Mouse (Mus musculus) neural tube, embryonic 13.5 days (tissue): Measurements from ENCODE around the gene Cdk8. TPM values are rescaled to one million over a fixed set of nuclear protein-coding genes. Genes with fewer than 3 reads are reported as not detected.

Experiments
- ATAC-seq: fragments of 200-750 bp; cut with Nextera tagmentation; 2 replicates; pipeline ENCODE4 v1.8.0; 2017; ENCODE audit warnings: low read depth, mild to moderate bottlenecking, moderate TSS enrichment, moderate library complexity
- H3K27ac ChIP-seq: fragments of 300-500 bp; sonication (generic); replicated peaks from 2 replicates; pipeline ENCODE4 v1.5.1; 2015; ENCODE audit warnings: moderate library complexity, mild to moderate bottlenecking, inconsistent platforms
- H3K27me3 ChIP-seq: fragments of 300-500 bp; sonication (generic); 2 replicates; pipeline ENCODE4 v1.6.1; 2015; ENCODE audit warnings: mild to moderate bottlenecking, inconsistent platforms
- H3K36me3 ChIP-seq: fragments of 300-500 bp; sonication (generic); 2 replicates; pipeline ENCODE4 v1.6.1; 2015; ENCODE audit warnings: mild to moderate bottlenecking, inconsistent platforms
- H3K4me1 ChIP-seq: fragments of 300-500 bp; sonication (generic); replicated peaks from 2 replicates; pipeline ENCODE4 v1.6.1; 2015; ENCODE audit warnings: inconsistent platforms
- H3K4me2 ChIP-seq: fragments of 300-500 bp; sonication (generic); 2 replicates; pipeline ENCODE4 v1.6.1; 2015; ENCODE audit warnings: inconsistent platforms, mild to moderate bottlenecking, moderate library complexity
- H3K4me3 ChIP-seq: fragments of 300-500 bp; sonication (generic); 2 replicates; pipeline ENCODE4 v1.5.1; 2015; ENCODE audit warnings: mild to moderate bottlenecking, inconsistent platforms
- H3K9ac ChIP-seq: fragments of 300-500 bp; sonication (generic); 2 replicates; pipeline ENCODE4 v1.6.1; 2015; ENCODE audit warnings: moderate library complexity, mild to moderate bottlenecking, inconsistent platforms
- H3K9me3 ChIP-seq: fragments of 300-500 bp; sonication (generic); 2 replicates; pipeline ENCODE4 v1.6.1; 2016; ENCODE audit warnings: inconsistent platforms
- WGBS: fragments of 180-500 bp; shearing (Covaris S2); methylation state at CpG from one replicate; pipeline ENCODE4 v1.1.7; 2015; 5-methylcytosine and 5-hydroxymethylcytosine counted together
- polyA plus RNA-seq: library from polyadenylated mRNA; unstranded; fragments of >200 nt; fragmentation: Nextera tagmentation; extraction: Ambion mirVana; gene quantifications from 2 replicates; pipeline ENCODE4 v1.2.1, GENCODE M21; 2015

Cdk8 gene
- polyA plus RNA-seq, 1 experiment from 2014 or later: 21.7 TPM

DNA sequence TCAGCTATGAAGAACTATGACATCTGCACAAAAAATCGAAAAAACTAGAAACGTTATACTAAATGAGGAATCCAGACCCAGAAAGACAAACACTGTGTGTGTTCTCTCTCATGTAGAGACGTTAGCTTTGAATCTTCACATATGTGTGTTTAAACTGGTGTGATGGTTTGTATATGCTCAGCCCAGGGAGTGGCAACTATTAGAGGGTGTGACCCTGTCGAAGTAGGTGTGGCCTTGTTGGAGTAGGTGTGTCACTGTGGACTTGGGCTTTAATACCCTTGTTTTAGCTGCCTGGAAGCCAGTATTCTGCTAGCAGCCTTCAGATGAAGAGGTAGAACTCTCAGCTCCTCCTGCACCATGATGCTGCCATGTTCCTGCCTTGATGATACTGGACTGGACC lies 109.0 kb downstream of the Cdk8 start:
- Histone ChIP-seq H3K4me3 (no peak overlapping the region), H3K27me3 (no peaks in the 10 kb centered on the region), H3K27ac (no peak overlapping the region), H3K36me3 (no peaks in the 10 kb centered on the region), H3K4me1 (no peaks in the 10 kb centered on the region), H3K4me2 (no peak overlapping the region), H3K9ac (no peak overlapping the region), H3K9me3 (no peaks in the 10 kb centered on the region)
- 84% methylated on average over 4 of the region's 4 CpGs for WGBS
- ATAC-seq: no peak

DNA sequence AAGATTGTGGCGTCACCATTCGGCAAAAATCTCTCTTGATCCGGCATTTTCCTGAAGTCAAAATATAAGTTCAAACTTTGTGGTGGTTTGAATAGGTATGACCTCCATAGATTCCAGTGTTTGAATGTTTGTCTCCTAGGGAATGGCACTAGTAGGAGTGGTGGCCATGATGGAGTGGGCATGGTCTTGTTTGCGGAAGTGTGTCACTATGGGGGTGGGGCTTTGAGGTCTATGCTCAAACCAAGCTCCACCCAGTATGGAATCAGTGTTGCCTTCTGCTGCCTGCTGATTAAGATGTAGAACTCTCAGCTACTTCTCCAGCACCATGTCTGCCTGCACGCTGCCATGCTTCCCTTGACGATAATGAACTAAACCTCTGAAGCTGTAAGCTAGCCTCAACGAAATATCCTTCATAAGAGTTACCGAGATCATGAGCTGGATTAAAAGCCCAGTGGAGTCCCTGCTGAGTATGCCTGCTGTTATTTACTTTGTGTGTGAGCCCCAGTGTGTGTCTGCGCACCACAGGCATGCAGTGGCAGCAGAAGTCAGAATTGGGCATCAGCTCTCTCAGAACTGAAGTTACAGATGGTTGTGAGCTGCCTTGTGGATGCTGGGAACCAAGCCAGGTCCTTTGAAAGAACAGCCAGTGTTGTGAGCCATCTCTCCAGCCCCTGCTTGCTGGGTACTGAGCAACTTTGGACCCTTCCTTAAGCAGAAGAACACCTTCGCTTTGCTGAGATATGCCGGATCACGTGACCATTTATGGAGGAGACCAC lies 114.1 kb downstream of the Cdk8 start:
- Histone ChIP-seq H3K4me2 (no peak overlapping the region), H3K27ac (no peak overlapping the region), H3K4me1 (no peaks in the 10 kb centered on the region), H3K27me3 (no peaks in the 10 kb centered on the region), H3K36me3 (no peaks in the 10 kb centered on the region), H3K9ac (no peak overlapping the region), H3K9me3 (no peaks in the 10 kb centered on the region), H3K4me3 (no peak overlapping the region)
- WGBS: 90% methylated on average over 12 of the region's 12 CpGs
- no peak for ATAC-seq

DNA sequence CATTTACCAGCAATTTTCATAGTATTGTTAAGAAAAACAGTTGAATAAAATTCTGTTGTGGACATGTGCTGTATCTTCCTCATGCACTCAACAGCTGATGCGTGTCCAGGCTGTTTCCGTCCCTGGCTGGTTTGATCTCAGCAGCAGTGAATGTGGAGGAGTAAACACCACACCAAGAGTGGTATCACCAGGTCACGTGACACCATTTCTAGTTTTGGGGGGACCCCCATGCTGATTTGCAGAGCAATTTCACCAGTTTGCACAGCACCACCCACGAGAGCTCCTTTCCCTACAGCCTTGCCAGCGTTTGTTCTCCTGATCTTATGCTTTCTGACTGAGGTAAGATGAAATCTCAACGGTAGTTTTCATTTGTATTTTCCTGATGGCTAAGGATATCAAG lies 116.1 kb downstream of the Cdk8 start:
- no peak for ATAC-seq
- no peaks in the 10 kb centered on the region for H3K9me3 ChIP-seq
- H3K27me3 ChIP-seq: no peaks in the 10 kb centered on the region
- H3K36me3 ChIP-seq: no peaks in the 10 kb centered on the region
- no peak overlapping the region for H3K4me2 ChIP-seq
- H3K27ac ChIP-seq: no peak overlapping the region
- H3K4me3 ChIP-seq: no peak overlapping the region
- WGBS: 85% methylated on average over 6 of the region's 6 CpGs
- H3K9ac ChIP-seq: no peak overlapping the region
- H3K4me1 ChIP-seq: no peaks in the 10 kb centered on the region

DNA sequence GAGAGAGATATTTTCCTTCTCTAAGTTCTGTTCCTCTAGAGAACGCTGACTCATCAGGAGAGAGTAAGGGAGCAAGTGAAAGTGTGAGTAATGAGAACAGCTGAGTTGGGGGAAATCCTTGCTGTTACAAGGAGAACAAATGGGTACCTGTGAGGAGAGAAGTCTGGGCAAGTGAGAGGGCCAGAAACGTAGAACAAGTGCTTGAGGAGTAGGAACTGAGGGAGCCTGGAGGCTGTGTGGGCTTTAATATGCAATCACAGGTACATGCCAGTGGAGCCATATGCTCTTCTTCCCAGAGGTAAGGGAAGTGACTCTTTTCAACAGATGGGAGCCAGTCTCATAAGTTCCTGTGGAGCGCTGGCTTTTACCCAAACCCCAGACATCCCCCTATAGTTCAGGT lies 118.2 kb downstream of the Cdk8 start:
- no peak overlapping the region for H3K4me2 ChIP-seq
- WGBS: 88% methylated on average over 3 of the region's 3 CpGs

DNA sequence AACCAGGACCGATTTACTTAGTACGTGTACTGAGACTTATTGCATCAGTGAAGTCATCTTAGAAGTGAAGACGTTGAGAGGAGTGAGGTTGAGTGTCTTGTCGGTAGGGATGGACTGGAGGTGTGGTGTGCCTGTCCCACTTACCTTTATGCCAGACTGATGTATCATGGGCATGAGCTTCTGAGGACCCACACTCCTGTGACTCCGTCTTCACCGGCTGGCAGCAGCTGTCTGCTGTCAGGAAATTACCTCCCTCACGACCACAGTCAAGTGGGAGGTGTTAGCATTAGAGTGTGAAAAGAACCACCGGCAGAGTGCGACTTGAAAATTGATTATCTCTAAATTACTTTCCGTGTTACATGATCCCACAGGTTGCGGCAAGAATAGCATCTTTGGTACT lies 119.8 kb downstream of the Cdk8 start:
- H3K27ac ChIP-seq: no peak overlapping the region
- H3K36me3 ChIP-seq: no peaks in the 10 kb centered on the region
- no peak for ATAC-seq
- H3K4me1 ChIP-seq: no peaks in the 10 kb centered on the region
- 77% methylated on average over 11 of the region's 11 CpGs for WGBS
- H3K9me3 ChIP-seq: no peaks in the 10 kb centered on the region
- H3K4me2 ChIP-seq: no peak overlapping the region
- no peaks in the 10 kb centered on the region for H3K27me3 ChIP-seq
- H3K9ac ChIP-seq: no peak overlapping the region
- no peak overlapping the region for H3K4me3 ChIP-seq

More for the DNA sequence above, 118.2 kb downstream of the Cdk8 start:
- no peaks in the 10 kb centered on the region for H3K36me3 ChIP-seq
- H3K9me3 ChIP-seq: no peaks in the 10 kb centered on the region
- H3K27ac ChIP-seq: no peak overlapping the region
- no peak overlapping the region for H3K4me3 ChIP-seq
- H3K4me1 ChIP-seq: no peaks in the 10 kb centered on the region
- H3K9ac ChIP-seq: no peak overlapping the region
- ATAC-seq: no peak
- no peaks in the 10 kb centered on the region for H3K27me3 ChIP-seq

DNA sequence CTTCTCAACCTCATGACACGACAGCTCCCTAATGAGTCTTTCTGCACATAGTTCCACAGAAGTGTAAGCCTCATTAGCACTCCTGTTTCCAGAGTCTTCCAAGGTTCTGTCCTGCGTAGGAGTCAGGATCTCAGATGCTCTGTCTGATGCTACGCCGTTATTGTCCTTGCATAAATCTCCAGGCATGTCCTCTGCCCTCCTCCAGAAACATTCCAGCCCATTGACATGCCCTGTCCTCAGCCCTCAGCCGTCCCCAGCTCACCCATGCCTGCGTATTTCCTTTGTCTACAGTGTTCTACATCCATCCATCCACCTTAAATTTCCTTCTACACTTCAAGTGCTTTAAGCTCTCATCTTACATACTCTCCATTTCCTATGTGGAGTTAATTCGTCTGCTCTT lies 121.0 kb downstream of the Cdk8 start:
- no peak overlapping the region for H3K27ac ChIP-seq
- no peak for ATAC-seq
- no peaks in the 10 kb centered on the region for H3K27me3 ChIP-seq
- no peak overlapping the region for H3K9ac ChIP-seq
- no peaks in the 10 kb centered on the region for H3K36me3 ChIP-seq
- no peak overlapping the region for H3K4me2 ChIP-seq
- 89% methylated on average over 7 of the region's 7 CpGs for WGBS
- H3K4me1 ChIP-seq: no peaks in the 10 kb centered on the region
- no peak overlapping the region for H3K4me3 ChIP-seq
- H3K9me3 ChIP-seq: no peaks in the 10 kb centered on the region

Other genes starting within 250 kb of the Cdk8 start
- not detected in 2 replicates for gene Cyp3a25, start 221.6 kb upstream of the Cdk8 start, polyA plus RNA-seq
- not detected in 2 replicates for gene Cyp3a59, start 152.0 kb upstream of the Cdk8 start, polyA plus RNA-seq
- gene Gm5565, start 70.7 kb upstream of the Cdk8 start, polyA plus RNA-seq: not detected in 2 replicates
- gene Gm6309, start 60.5 kb upstream of the Cdk8 start, polyA plus RNA-seq: not detected in 2 replicates
- 0.45 TPM in 1 of 2 replicates, not detected in the other for gene 1700001J03Rik, start 45.9 kb upstream of the Cdk8 start, polyA plus RNA-seq
- gene Rnf6, start 9.7 kb upstream of the Cdk8 start, polyA plus RNA-seq: 26.7 and 30.3 TPM in 2 replicates
- gene Wasf3, start 153.8 kb downstream of the Cdk8 start, polyA plus RNA-seq: 14.4 and 14.8 TPM in 2 replicates